Mouse (Mus musculus) lung, postnatal 10 days (tissue): ENCODE results near the gene Phf13.
"Not testable (repeated sequence)": the region's sequence is repeated elsewhere in the genome, so short reads cannot be mapped to it uniquely, and the experiment has no call there.

Experiments
- DNase-seq: peaks from one replicate; pipeline ENCODE4 v3.0.0; 2021

The Phf13 gene

GRCm38 (mm10) chr4:151996173-151996950 lies at the start of gene Phf13:
Phf13 (minus strand) TSS chr4:151996258.
- DNase-seq = peak; percentile 99

DNA sequence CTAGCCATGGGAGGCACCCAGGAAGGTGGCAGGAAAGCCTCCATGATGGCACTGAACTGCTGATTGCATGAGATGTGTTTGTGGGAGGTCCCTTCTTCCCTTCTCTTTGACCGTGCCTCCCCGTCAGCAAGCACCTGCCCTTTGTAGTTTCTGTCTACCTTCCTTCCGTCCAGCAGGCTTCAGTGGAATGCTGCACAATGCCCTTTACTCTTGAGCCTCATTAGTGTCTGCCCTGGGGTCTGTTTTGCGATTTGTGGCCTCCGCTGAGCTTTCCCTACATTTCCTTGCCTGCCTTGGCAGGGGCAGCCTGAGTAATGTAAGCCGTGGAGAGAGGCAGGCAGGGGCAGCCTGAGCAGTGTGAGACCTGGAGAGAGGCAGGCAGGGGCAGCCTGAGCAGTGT lies 48.6 kb upstream of the Phf13 start:
- DNase-seq = no peak

DNA sequence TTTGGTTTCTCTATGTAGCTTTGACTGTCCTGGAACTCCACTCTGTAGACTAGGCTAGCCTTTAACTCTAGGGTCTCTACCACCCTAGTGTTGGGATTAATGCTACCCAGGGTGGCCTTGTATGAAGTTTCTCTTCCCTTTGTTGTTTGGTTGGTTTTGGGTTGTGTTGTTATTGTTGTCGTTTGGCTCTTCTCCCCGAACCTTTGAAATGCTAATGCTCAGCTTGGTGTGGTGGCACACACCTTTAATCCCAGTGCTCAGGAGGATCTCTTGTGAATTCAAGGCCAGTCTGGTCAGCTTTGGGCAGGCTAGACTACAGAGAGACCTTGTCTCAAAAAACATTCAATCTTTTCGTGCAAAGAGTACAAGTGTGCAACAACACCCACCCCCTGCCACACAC lies 47.1 kb upstream of the Phf13 start:
- no peak for DNase-seq

DNA sequence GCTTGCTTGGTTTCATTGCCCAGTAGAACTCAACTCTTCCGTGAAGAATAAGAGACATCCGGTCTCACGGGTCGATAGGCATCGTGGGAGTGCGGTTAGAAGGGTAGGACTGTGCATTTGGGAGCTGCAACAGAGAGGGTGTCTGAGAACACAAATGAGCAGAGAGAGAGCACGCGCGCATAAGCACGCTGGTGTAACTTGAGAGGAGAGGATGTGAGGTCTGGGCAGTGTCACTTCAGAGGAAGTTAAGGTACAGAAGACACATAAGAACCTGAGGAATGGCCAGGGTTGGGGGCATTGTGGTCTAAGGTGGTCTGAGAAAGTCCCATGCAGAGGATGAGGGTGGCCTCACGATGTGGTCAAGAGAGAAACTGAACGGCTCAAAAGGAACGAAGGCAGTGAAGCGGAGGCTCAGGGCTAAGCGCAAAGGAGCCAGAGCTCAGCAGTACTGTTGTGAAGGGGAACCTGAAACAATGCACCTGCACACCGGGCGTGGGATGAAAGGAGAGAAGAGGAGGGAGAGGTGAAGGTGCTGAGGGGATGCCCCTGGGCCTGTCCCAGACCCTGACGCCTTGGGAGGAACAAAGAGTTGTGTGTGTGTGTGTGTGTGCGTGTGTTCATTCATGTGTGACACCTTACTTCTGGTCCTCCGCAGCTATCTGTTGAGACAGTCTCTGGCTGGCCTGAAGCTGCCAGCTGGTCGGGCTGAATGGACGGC lies 46.0 kb upstream of the Phf13 start:
- no peak for DNase-seq

GRCm38 (mm10) chr4:152039831-152040310 lies 43.8 kb upstream of the Phf13 start:
- DNase-seq = no peak

DNA sequence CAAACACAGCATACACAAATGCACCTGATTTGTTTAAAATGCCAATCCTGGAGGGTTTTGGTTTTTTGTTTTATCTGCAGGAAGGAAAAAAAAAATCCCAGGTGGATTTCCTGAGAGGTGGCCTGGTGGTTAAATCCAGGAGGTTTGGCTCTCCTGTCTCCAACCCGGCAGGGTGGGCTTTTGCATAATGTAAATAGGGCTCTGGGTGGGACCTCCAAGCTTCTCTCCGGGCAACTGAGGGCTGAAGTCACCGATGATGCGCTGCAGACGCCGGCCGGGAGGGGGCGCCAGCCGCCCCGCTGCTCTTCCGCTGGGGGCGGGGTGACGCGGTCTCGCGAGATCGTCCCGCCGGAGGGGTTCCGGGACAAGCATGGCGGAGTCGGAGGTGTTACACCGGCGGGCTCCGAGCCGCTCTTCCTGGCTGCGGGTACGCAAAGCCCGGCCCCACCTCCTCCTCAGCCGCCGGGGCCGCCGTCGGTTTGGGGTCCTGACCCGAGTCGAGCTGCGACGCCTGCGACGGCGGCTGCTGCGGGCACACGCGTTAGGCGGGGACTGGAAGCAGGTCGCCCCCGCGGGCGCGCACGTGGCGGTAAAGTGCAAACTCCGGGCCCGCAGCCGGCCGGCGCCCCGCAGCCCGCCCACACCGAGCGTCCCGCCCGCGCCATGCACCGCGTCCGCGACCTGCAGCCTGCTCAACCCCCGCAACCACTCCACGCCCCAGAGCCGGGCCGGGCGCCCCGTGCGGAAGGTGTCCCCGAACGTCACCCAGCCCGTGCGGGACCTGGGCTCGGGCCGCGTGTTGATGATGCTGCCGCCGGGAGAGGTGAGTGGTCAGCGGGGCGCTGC lies 43.1 kb upstream of the Phf13 start, which contains the start of gene Nol9:
Nol9 (plus strand) TSS at position 337 of the 846 bp plus-strand sequence.
- DNase-seq = peak; percentile 95

GRCm38 (mm10) chr4:152038225-152038984 lies 42.3 kb upstream of the Phf13 start, which contains the start of gene Tas1r1:
Tas1r1 (minus strand) TSS chr4:152038568.
- no peak for DNase-seq

- not testable (repeated sequence) for DNase-seq
Observed at GRCm38 (mm10) chr4:152036464-152036863, 40.4 kb upstream of the Phf13 start.

- no peak for DNase-seq
Observed at GRCm38 (mm10) chr4:152032922-152033321, 36.9 kb upstream of the Phf13 start.

- peak; percentile 71 for DNase-seq
Observed at GRCm38 (mm10) chr4:152029997-152030396, 33.9 kb upstream of the Phf13 start.

GRCm38 (mm10) chr4:152029087-152029486 lies 33.0 kb upstream of the Phf13 start:
- peak; percentile 45 for DNase-seq

GRCm38 (mm10) chr4:152028456-152028855 lies 32.4 kb upstream of the Phf13 start:
- no peak for DNase-seq

- peak; percentile 99 for DNase-seq
Observed at GRCm38 (mm10) chr4:152027524-152027923, 31.5 kb upstream of the Phf13 start, which contains the start of gene Zbtb48. Zbtb48 (minus strand) TSS chr4:152027671.

DNA sequence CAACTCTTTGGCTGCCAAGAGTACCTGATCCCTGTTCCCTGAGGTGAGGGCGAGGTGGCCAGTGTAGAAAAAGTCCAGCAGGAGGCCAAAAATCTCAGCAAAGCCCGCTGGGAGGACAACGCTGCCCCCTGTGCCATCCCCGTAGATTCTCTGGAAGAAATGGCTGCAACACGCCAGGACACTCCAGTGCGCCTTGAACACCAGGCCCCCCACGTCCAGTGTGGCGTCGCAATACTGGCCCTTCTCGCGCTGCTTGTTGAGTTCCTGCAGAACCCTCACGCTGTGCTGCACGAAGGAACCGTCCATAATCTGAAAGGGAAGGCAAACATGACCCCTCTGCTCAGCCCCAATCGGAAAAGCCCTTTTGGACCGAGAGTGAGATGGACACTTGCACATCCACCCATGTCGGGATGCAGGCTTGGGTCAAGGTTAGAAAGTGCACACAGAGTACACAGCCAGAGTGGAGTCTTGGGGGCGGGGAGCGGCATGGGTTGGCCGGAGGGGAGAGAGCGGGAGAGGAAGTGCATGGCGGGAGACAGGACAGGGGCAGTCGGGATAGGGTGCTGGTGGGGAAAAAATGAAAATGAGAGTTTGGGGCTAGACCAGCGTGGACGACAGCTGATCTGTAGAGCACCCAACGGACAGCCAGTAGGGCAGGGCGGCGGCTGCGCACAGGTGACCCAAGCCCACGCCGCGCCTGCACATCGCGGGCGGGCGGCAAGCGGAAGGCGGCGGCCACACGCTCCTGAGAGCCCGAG lies 30.9 kb upstream of the Phf13 start:
- peak; percentile 59 for DNase-seq

DNA sequence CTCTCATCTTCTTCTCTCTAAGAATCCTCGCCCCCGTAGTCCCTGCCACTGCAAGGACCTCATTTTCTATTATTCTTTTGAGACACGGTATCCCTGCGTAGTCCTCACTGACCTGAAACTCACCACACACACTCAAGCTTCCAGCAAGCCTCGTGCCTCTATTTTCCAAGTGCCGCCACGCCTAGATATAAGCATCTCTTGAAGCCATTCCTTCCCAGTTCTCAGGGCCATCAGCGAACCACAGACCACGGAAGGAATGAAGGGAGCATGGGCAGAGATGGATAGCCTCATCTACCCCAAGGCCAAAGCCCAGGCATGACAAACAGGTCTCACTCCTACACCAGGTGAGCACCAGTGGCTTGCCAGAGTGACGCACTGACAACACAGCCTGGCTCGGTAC lies 28.5 kb upstream of the Phf13 start:
- no peak for DNase-seq

DNA sequence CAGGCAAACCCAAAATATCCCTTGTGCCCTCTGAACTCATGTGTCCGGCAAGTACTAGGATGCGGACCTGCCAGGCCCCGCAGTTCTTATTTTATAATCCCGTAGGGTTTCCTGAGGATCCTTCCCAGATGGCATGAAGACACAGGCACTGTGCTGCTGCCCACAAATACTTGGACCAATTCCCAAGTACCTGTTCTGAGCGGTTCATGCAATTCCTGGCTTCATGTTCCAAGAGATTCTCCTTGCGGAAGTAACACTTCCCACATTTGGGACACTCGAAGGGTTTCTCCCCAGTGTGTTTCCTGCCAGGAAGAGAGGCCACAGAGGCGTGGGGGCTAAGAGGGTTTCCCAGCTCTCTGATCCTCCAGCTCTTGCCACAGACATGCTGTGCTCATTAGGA lies 26.4 kb upstream of the Phf13 start:
- no peak for DNase-seq

GRCm38 (mm10) chr4:152021568-152022097 lies 25.6 kb upstream of the Phf13 start:
- DNase-seq = no peak

DNA sequence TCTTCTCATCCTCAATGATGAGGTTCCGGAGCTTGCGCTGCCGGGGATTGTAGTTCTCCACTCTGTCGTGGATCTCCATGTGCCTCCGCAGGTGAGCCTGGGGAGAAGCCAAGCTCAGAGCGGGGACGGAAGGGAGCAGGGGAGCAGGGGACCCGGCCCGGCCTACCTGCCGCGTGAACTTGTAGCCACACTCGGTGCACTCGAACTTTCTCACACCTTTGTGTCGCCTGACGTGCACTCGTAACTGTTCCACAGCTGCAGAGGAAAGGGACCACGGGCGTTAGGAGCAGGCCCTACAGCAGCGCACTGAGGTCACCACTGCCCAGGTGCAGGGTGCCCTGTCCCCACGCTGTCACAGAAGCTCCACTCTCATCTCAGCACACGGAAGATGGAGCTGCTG lies 24.0 kb upstream of the Phf13 start:
- DNase-seq = no peak

- no peak for DNase-seq
Observed at GRCm38 (mm10) chr4:152019073-152019472, 23.0 kb upstream of the Phf13 start.

DNA sequence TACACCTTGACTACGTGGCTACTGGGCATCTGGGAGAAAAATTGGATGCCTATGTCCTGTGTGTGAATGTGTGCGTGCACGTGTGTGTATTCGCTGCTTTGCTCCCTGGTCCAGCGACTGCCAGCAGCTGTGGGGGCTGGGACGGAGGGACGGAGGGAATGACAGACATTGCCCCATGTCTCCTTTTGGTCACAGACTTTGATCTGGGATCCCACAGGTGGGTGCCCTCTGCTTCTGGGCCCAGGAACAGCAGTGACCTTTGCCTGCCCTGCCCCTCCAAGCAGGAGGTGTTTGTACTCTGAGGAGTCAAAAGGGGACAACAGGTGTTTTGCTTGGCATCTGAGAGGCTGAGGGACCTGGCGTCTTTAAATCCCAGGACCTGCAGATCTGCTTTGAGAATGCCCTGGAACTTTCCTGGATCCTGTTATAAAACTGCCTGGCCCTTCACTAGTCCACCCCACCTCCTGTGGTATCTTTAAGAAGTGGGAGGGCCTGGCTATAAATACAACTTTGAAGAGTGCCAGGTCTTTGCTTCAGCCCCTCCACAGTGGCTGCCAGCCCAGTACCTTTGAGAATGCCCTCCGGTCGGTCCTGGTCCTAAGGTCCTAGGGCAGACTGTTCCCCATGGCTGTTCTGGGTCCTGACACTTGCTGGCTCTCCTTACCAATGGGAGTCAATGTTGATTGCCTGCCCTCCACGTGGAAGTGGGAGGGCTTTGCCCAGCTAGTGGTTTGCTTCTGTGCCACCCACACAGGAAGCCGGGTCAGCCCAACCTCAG lies 17.2 kb upstream of the Phf13 start:
- DNase-seq = no peak
